Mouse (Mus musculus) adrenal gland (tissue): Measurements from ENCODE around the gene Gcgr.

Experiments used
- intact Hi-C: fragments of 180-260 bp; cut with DNase I; formaldehyde crosslinking; loops from one replicate; pipeline ENCODE4 v1.15.1; 2025

Gene Gcgr

GRCm38 (mm10) chr11:120581490-120582267 lies 51.2 kb downstream of the Gcgr start, which contains the start of gene Arhgdia:
TSS of gene Arhgdia (minus strand) at chr11:120581624.
- intact Hi-C loops: loop anchor here (5.0 kb wide), 1 partner anchor 94 kb away; no protein-coding TSS in a partner anchor

GRCm38 (mm10) chr11:120582268-120582981 lies 51.9 kb downstream of the Gcgr start:
- intact Hi-C loops: loop anchor here (5.0 kb wide), 1 partner anchor 95 kb away; no protein-coding TSS in a partner anchor

- intact Hi-C loops: loop anchor here (5.0 kb wide), 1 partner anchor 96 kb away; no protein-coding TSS in a partner anchor
These were observed 52.4 kb downstream of the Gcgr start for GRCm38 (mm10) chr11:120582982-120583293.

GRCm38 (mm10) chr11:120583937-120584336 lies 53.4 kb downstream of the Gcgr start:
- intact Hi-C loops: loop anchor here (5.0 kb wide), 1 partner anchor 97 kb away; no protein-coding TSS in a partner anchor

GRCm38 (mm10) chr11:120588531-120588930 lies 58.0 kb downstream of the Gcgr start:
- intact Hi-C loops: no loop called here
